ENCODE assay signal across 18 mouse cellular contexts in genomic region chr17:73831427-73831826, GRCm38 (mm10). TPM values are rescaled to one million over a fixed set of nuclear protein-coding genes. Genes with fewer than 3 reads are reported as not detected.
DNase-seq lines count a peak whose midpoint lies in the region; ATAC-seq lines count a peak whose summit lies in the region.
"Had no signal": no experiment of that assay in that cellular context is flagged by ENCODE, and none has a peak within 500 bp of the region (broad histone marks: within the 10 kb centered on the region; RNA-seq: fewer than 3 reads in every experiment).

No protein-coding gene starts in this region.

- no peaks in the 10 kb centered on the region for H3K27me3 ChIP-seq in hindbrain, embryonic 16.5 days (replicated peaks; ENCODE audit: control insufficient read depth, insufficient read depth, low read length)
- no peaks in the 10 kb centered on the region for H3K27me3 ChIP-seq in hindbrain, embryonic 10.5 days (ENCODE audit: insufficient read depth, poor library complexity, severe bottlenecking)
- H3K27me3 ChIP-seq: embryonic facial prominence, embryonic 12.5 days; neural tube, embryonic 15.5 days had no signal

- H3K4me2 ChIP-seq in hindbrain, embryonic 16.5 days (ENCODE audit: low read length), result no peak overlapping the region
- H3K4me2 ChIP-seq: embryonic facial prominence, embryonic 12.5 days; neural tube, embryonic 15.5 days had no signal

- H3K4me3 ChIP-seq in hindbrain, embryonic 16.5 days (ENCODE audit: low read length), result no peak overlapping the region
- no peak overlapping the region for H3K4me3 ChIP-seq in hindbrain, embryonic 10.5 days
- H3K4me3 ChIP-seq: embryonic facial prominence, embryonic 12.5 days; neural tube, embryonic 15.5 days had no signal

- no peaks in the 10 kb centered on the region for H3K4me1 ChIP-seq in hindbrain, embryonic 16.5 days (ENCODE audit: control insufficient read depth, insufficient read depth, low read depth, low read length)
- no peaks in the 10 kb centered on the region for H3K4me1 ChIP-seq in hindbrain, embryonic 10.5 days (replicated peaks)
- H3K4me1 ChIP-seq: embryonic facial prominence, embryonic 12.5 days; neural tube, embryonic 15.5 days had no signal

- no peaks in the 10 kb centered on the region for H3K9me3 ChIP-seq in hindbrain, embryonic 16.5 days (ENCODE audit: control insufficient read depth, low read length)
- H3K9me3 ChIP-seq in hindbrain, embryonic 10.5 days, result no peaks in the 10 kb centered on the region
- H3K9me3 ChIP-seq: embryonic facial prominence, embryonic 12.5 days; neural tube, embryonic 15.5 days had no signal

- H3K9ac ChIP-seq in hindbrain, embryonic 16.5 days (ENCODE audit: low read depth, low read length), result no peak overlapping the region
- H3K9ac ChIP-seq: embryonic facial prominence, embryonic 12.5 days; liver, embryonic 14.5 days; neural tube, embryonic 15.5 days had no signal

- H3K36me3 ChIP-seq in hindbrain, embryonic 16.5 days (ENCODE audit: control insufficient read depth, insufficient read depth, low read length), result peaks cover 36% of the 10 kb centered on the region
- peaks cover 42% of the 10 kb centered on the region for H3K36me3 ChIP-seq in hindbrain, embryonic 10.5 days
- H3K36me3 ChIP-seq: G1E had no signal

- ATAC-seq in hindbrain, embryonic 16.5 days, result peak; percentile 30; the same call in 1 of the 2 replicates
- ATAC-seq: inflammation-experienced regulatory T-cells, adult 6 months; midbrain, embryonic 16.5 days had no signal

- no peak for DNase-seq in hindbrain, embryonic 10.5 days (ENCODE audit: low spot score)
- peak; percentile 92 for DNase-seq in cerebellum, adult 9-10 months
- peak; percentile 93 for DNase-seq in layer of hippocampus, adult 9-11 months
- DNase-seq in right cerebral cortex, postnatal 25 days, result peak; percentile 34
- no peak for DNase-seq in adrenal gland, adult 8-10 months
- no peak for DNase-seq in kidney, adult 11 months
- no peak for DNase-seq in gastrocnemius, postnatal 10 days
- DNase-seq: B cell, adult 2 months; gastrocnemius, postnatal 25 days; spleen, adult 18-20 months had no signal

- WGBS in hindbrain, embryonic 16.5 days, result 66% methylated on average over 4 of the region's 4 CpGs
- WGBS in hindbrain, embryonic 10.5 days, result 79% methylated on average over 4 of the region's 4 CpGs

- no peak overlapping the region for H3K27ac ChIP-seq in hindbrain, embryonic 16.5 days (ENCODE audit: low read depth, low read length)
- H3K27ac ChIP-seq in hindbrain, embryonic 10.5 days, result no peak overlapping the region
- H3K27ac ChIP-seq: embryonic facial prominence, embryonic 12.5 days; liver, embryonic 14.5 days; macrophage; neural tube, embryonic 15.5 days had no signal

RNA-seq across cellular contexts. Expression of gene Ehd3, which starts 27.5 kb away (rescaled TPM):
- 26.5 and 29.8 TPM in 2 replicates for polyA plus RNA-seq in hindbrain, embryonic 16.5 days (2015; fragmentation: Nextera tagmentation; extraction: Ambion mirVana)
- 10.3 and 11.8 TPM in 2 replicates for polyA plus RNA-seq in hindbrain, embryonic 10.5 days (2016; fragmentation: Nextera tagmentation; extraction: Ambion mirVana)
- total RNA-seq in adrenal gland, adult 8-10 months (2022), result 100 to 1,000 TPM in 1 of 4 experiments, 10 to 100 TPM in 3; 57.1 to 102 (median 78.3) TPM
- 1 to 10 TPM; 5.2 to 5.8 TPM for total RNA-seq in gastrocnemius, postnatal 10 days (2021)

Comparison
In these comparisons a context has a peak if more than half of its experiments do, and no peak if none do; other contexts are left out.
1. DNase-seq: peak in cerebellum, adult 9-10 months (single experiment), layer of hippocampus, adult 9-11 months (single experiment) and right cerebral cortex, postnatal 25 days (single experiment); none in hindbrain, embryonic 10.5 days (single experiment), adrenal gland, adult 8-10 months (single experiment), kidney, adult 11 months (single experiment) and gastrocnemius, postnatal 10 days (single experiment).
2. RNA of gene Ehd3, which starts 27.5 kb away (total RNA-seq): 57.1 to 102 TPM in adrenal gland, adult 8-10 months; 5.2 to 5.8 TPM in gastrocnemius, postnatal 10 days; every median in the first group is over 4 times any median in the second.